Mouse (Mus musculus) left cerebral cortex, postnatal 36 days (tissue): Measurements from ENCODE around the gene Dcaf15. TPM values are rescaled to one million over a fixed set of nuclear protein-coding genes. Genes with fewer than 3 reads are reported as not detected.

Source experiments
- DNase-seq, 2 experiments: peaks; one replicate each; pipeline ENCODE4 v3.0.0; 2021 to 2022; ENCODE audit warnings: low spot score in 2 of 2, mixed read lengths in 1 of 2
- intact Hi-C: fragments of 180-260 bp; cut with DNase I; formaldehyde crosslinking; loops from one replicate; pipeline ENCODE4 v1.15.1; 2025
- total RNA-seq, 2 experiments: library from RNA; stranded (reverse); gene quantifications; 2 replicates each; pipeline ENCODE4 v1.2.3; 2021

The Dcaf15 gene
- total RNA-seq, result 10 to 100 TPM; 15.7 to 19.8 TPM

GRCm38 (mm10) chr8:84104697-84105609 lies at the start of gene Dcaf15:
Gene Dcaf15, minus strand, starts transcription at chr8:84104768.
- peak; percentile 94 to 96 for DNase-seq
- intact Hi-C loops, result loop anchor here (5.0 kb wide), 1 partner anchor 68 kb away; no protein-coding TSS in a partner anchor

- intact Hi-C loops, result no loop called here
- no peak for DNase-seq
These were observed 44.6 kb upstream of the Dcaf15 start for GRCm38 (mm10) chr8:84149181-84149580.

DNA sequence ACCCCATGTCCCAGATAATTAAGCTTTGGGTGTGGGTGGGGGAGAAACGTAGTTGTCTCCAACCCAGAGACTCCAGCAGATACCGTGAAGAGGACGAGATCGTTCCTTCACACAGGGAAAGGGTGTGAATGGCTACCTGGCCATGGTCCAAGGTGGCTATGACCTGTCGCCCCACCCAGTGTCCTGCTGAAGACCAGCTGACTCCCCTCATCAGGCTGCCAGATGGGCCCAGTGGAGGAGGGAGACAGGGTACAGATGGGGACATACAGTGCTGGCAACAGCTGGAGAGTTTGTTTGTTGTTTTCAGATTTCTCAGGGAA lies 43.9 kb upstream of the Dcaf15 start:
- DNase-seq, result no peak
- intact Hi-C loops, result no loop called here

DNA sequence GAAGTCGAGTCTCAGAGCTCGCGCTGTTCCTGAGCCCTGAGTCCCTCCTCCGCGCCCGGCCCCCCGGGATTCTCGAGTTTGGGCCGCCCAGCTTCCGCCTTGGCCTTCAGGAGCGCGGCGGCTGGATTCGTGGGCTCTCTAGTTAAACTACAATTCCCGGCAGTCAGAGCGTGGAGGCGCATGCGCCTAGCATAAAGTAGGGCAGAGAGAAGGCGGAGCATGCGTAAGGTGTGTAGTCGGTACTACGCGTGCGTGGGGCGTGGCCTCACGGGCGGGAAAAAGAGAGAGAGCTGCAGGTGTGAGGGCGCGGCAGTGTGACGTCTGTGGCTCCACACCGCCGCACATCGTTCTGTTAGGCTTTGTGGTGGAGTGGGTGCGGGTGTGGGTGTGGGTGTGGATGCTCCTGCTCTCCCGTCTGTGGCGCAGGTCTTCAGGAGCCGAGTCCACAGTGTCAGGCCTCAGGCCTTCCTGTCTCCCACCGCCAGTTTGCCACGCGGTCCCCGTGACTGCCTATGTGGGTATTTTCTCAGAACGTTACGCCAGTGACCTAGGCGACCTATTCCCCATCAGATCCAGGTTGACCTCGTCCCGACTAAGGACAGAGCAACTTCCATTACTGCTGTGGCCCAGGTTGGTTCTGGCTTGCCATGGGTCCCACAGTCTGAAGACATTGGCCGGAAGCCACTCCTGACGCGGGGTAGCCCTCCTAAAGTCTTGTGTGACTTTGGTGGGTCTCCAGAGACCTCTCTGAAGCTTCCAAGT lies 43.4 kb upstream of the Dcaf15 start, which contains the start of the genes Cc2d1a and 4930432K21Rik:
Gene Cc2d1a, minus strand, starts transcription at position 168 of the 762 bp plus-strand sequence.
Gene 4930432K21Rik, plus strand, starts transcription at position 257 of the 762 bp plus-strand sequence.
- intact Hi-C loops, result no loop called here
- peak; percentile 94 to 95 for DNase-seq

DNA sequence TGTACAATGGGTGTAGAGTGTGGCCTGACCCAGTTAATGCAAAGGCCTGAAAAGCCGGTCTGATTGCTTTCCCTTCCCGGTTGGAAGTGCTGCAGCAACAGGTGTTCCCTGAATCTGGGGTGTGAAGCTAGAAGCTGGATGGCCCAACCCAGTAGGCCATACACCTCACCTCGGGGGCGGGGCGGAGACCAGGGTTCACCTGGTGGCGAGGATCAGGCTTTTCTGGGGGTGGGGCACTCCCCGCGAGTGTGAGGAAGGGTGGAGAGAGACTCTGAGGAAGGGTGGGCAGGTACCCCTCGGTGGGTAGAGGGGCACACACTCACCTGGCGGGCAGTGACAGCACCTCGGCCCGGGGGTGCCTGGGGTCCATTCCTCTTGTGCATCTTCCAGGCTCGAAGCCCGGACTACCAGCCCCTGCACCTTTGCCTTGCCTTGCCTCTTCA lies 42.8 kb upstream of the Dcaf15 start:
- intact Hi-C loops, result no loop called here

GRCm38 (mm10) chr8:84144636-84145245 lies 40.2 kb upstream of the Dcaf15 start:
- intact Hi-C loops, result no loop called here
- DNase-seq, result no peak

More for the DNA sequence above, 42.8 kb upstream of the Dcaf15 start:
- no peak for DNase-seq

- DNase-seq, result no peak
- intact Hi-C loops, result no loop called here
These were observed 36.3 kb upstream of the Dcaf15 start for GRCm38 (mm10) chr8:84140838-84141237.

GRCm38 (mm10) chr8:84137848-84138247 lies 33.3 kb upstream of the Dcaf15 start:
- DNase-seq, result no peak
- intact Hi-C loops, result no loop called here

- intact Hi-C loops, result loop anchor here (5.0 kb wide), 1 partner anchor 35 kb away; no protein-coding TSS in a partner anchor
- DNase-seq, result no peak
These were observed 27.7 kb upstream of the Dcaf15 start for GRCm38 (mm10) chr8:84132225-84132624.

DNA sequence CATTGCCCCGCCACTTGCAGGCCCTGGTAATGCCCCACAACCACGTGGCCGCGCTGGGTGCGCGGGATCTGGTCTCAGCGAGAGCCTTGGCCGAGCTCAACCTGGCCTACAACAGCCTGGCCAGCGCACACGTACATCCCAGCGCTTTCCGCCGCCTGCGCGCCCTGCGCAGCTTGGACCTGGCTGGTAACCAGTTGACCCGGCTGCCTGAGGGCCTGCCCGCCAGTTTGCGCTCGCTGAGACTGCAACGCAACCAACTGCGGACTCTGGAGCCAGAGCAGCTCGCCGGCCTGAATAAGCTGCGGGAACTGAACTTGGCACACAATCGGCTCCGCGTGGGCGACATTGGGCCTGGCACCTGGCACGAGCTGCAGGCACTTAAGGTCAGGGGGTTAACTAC lies 26.2 kb upstream of the Dcaf15 start:
- intact Hi-C loops, result loop anchor here (5.0 kb wide), 1 partner anchor 34 kb away; no protein-coding TSS in a partner anchor
- DNase-seq, result no peak

GRCm38 (mm10) chr8:84128277-84128676 lies 23.7 kb upstream of the Dcaf15 start:
- intact Hi-C loops, result no loop called here
- no peak for DNase-seq

DNA sequence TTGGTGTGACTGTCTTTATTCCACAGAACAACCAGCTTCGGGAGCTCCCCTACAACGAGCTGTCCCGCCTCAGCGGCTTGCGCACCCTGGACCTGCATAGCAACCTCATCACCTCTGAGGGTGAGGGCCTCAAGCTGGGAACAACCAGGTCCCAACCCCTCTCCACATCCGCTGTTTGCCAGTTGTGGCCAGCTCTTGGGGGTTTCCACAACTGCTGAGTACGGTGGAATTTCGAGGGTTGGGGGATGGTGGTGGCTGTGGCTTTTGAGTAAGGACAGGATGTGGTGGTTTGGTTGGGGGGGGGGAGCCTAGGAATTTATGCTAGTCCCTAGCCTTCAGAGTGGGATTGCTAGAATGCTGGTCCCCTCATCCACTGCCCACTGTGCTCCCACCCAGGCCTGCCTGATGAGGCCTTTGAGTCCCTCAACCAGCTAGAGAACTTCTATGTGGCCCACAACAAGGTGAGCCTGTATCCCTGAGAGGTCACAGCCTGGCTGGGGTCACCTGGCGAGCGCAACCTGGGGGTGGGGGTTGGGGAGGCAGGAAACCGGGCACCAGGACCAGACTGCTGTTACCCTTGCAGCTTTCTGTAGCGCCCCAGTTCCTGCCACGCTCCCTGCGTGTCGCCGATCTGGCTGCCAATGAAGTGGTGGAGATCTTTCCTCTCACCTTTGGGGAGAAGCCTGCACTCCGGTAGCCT lies 22.8 kb upstream of the Dcaf15 start:
- no peak for DNase-seq
- intact Hi-C loops, result no loop called here

GRCm38 (mm10) chr8:84126742-84127141 lies 22.2 kb upstream of the Dcaf15 start:
- no peak for DNase-seq
- intact Hi-C loops, result no loop called here

- DNase-seq, result no peak
- intact Hi-C loops, result no loop called here
These were observed 21.1 kb upstream of the Dcaf15 start, which contains the start of gene Podnl1 for GRCm38 (mm10) chr8:84125656-84126055. Gene Podnl1, plus strand, starts transcription at chr8:84125989.

DNA sequence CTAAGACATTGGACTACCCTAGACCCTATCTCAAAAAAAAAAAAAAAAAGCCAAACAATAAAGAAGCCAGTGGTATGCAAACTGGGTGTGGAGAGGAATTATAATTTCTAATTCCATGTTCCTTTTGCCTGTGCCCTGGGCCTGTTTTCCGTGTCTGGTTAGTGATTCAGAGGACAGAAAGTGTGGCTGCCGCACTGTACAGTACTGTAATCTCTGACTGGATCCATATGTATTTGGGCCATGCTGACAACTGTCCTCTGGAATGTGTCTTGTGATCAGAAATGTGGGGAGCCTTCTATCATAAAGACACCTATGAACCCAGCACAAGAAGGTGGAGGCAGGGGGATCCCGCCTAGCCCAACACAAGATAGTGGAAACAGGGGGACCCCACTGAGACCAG lies 17.6 kb upstream of the Dcaf15 start:
- DNase-seq, result no peak
- intact Hi-C loops, result no loop called here

- DNase-seq, result no peak
These were observed 11.1 kb upstream of the Dcaf15 start for GRCm38 (mm10) chr8:84115646-84116045.

GRCm38 (mm10) chr8:84106216-84107040 lies 1.9 kb upstream of the Dcaf15 start:
- intact Hi-C loops, result loop anchor here (5.0 kb wide), 1 partner anchor 69 kb away; no protein-coding TSS in a partner anchor
- DNase-seq, result no peak

More at GRCm38 (mm10) chr8:84115646-84116045, 11.1 kb upstream of the Dcaf15 start:
- intact Hi-C loops, result no loop called here

DNA sequence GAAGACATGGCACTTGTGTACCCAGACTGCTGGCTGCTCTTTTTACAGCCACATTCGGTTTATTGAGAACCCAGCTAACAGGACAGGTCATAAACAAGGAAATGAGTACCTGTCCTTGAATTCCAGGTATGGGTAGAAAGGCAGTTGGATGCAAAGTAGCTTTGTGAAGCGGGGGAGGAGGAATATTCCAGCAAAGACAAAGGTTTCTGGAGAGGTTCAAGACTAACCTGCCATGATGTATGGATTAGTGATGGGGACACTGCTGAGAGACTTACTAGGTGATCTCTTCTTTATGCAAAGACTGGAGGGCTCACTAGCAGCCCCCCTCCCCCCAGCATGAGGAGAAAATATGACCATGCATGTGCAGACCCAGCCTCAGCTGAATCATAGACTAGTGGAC lies 1.1 kb upstream of the Dcaf15 start:
- DNase-seq, result no peak
- intact Hi-C loops, result loop anchor here (5.0 kb wide), 1 partner anchor 68 kb away; no protein-coding TSS in a partner anchor
